Mouse (Mus musculus) erythroblast, embryonic 14.5 days (primary cell): ENCODE data around the gene Tbcel. TPM values are rescaled to one million over a fixed set of nuclear protein-coding genes. Genes with fewer than 3 reads are reported as not detected.

Experiments used
- H3K27me3 ChIP-seq: 2 replicates; pipeline ENCODE4 v1.6.1; 2012; ENCODE audit warnings: inconsistent platforms; ENCODE audit not compliant: control insufficient read depth
- H3K36me3 ChIP-seq: 2 replicates; pipeline ENCODE4 v1.6.1; 2012; ENCODE audit warnings: mild to moderate bottlenecking, inconsistent platforms; ENCODE audit not compliant: control insufficient read depth
- H3K4me1 ChIP-seq: 2 replicates; pipeline ENCODE4 v1.6.1; 2012; ENCODE audit warnings: inconsistent platforms; ENCODE audit not compliant: control insufficient read depth
- H3K4me3 ChIP-seq: replicated peaks from 2 replicates; pipeline ENCODE3; 2012; ENCODE audit warnings: moderate library complexity, mild to moderate bottlenecking, inconsistent platforms
- H3K9me3 ChIP-seq: 2 replicates; pipeline ENCODE4 v1.6.1; 2012; ENCODE audit warnings: low read length, inconsistent platforms, mixed read lengths; ENCODE audit not compliant: control insufficient read depth
- GATA1 ChIP-seq: IDR thresholded peaks from 2 replicates; pipeline ENCODE4 v1.6.1; 2012; ENCODE audit warnings: low read length, inconsistent platforms, mixed read lengths
- TAL1 ChIP-seq: IDR thresholded peaks from 3 replicates; pipeline ENCODE4 v1.6.1; 2012; ENCODE audit warnings: low read length, inconsistent platforms, mixed read lengths
- polyA plus RNA-seq: library from polyadenylated mRNA; stranded (reverse); fragments of >175 nt; gene quantifications from 2 replicates; pipeline ENCODE4 v1.2.3, GENCODE M21; 2012

Gene Tbcel
- polyA plus RNA-seq, 1 experiment: 3.1 TPM

DNA sequence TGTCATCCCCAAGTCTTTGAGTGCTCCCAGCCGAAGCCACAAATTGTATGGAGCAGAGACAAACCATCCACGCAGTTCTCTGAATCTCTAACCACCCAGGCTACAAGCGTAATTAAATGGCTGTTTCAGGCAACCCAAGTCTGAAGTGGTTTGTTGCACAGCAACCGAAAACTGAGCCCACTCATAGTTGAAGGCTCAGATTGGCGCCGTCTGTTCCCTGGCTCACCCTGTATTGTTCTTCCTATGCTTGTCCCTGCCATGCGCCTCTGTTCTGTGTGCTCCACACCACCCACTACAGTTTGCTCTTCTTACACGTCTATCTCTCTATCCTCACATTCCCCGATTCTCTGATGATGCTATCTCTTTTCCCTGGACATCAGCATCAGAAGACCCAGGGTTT, 15.8 kb downstream of the Tbcel start:
- Histone ChIP-seq H3K4me3 (no peak overlapping the region), H3K36me3 (no peaks in the 10 kb centered on the region), H3K9me3 (peaks cover 7% of the 10 kb centered on the region), H3K4me1 (no peaks in the 10 kb centered on the region), H3K27me3 (no peaks in the 10 kb centered on the region)
- TF ChIP-seq TAL1 (no peak), GATA1 (no peak)

DNA sequence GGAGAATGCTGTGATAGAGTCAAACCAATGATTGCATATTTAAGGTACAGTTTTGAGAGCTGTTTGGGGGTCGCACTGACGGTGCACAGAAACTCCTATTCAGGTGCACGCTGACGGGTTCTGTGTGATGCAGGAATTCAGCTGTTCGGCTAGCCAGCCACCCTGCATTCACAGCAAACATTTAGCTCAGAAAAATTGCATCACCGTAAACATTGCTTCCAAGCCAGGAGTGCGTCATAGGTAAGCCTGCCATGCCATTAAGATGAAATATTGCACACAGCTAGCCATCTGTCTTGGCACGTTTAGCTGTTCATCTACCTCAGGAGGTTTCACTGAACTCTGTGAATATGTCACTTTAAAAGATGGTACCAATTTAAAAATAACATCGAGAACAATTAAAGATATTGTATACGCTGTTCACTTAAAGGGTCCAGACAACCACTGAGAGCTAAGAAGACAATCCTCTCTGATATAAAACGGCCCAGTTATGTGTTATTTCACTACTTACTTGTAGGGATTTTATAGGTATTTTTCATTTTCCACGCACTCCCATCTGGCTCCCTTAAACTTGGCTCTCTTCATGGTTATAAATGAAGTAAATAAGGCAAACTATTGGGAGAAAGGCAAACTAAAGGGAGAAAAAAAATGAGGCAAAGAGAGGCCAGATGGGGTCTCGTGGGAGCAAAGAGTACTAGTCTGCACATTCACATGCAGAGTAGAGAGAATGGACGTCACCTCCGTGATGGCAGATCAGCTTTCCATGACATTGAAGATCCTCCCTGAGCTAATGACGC, 16.8 kb downstream of the Tbcel start:
- Histone ChIP-seq H3K36me3 (no peaks in the 10 kb centered on the region), H3K9me3 (no peaks in the 10 kb centered on the region), H3K27me3 (no peaks in the 10 kb centered on the region), H3K4me3 (no peak overlapping the region), H3K4me1 (no peaks in the 10 kb centered on the region)
- no peak for TF ChIP-seq TAL1
- no peak for TF ChIP-seq GATA1

DNA sequence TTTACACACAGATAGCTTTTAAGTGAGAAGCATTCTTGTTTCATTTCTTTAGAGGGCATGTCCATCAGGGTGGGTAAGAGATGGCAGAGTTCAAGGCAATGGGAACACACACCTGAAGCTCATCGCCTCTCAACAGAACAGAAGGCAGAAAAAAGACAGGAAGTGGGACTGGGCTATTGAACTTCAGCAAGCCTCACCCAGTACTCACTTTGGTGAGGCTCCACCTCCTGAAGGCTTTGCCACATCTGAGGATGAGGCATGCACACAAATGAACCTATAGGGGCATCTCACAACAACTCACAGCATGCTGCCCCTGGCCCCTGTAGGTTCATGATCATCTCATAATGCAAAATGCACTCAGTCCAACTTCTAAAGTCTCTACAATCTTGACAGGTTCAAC, 19.5 kb downstream of the Tbcel start:
- Histone ChIP-seq H3K4me1 (no peaks in the 10 kb centered on the region), H3K36me3 (no peaks in the 10 kb centered on the region), H3K9me3 (no peaks in the 10 kb centered on the region), H3K4me3 (no peak overlapping the region), H3K27me3 (no peaks in the 10 kb centered on the region)
- TF ChIP-seq TAL1: no peak
- TF ChIP-seq GATA1: no peak

DNA sequence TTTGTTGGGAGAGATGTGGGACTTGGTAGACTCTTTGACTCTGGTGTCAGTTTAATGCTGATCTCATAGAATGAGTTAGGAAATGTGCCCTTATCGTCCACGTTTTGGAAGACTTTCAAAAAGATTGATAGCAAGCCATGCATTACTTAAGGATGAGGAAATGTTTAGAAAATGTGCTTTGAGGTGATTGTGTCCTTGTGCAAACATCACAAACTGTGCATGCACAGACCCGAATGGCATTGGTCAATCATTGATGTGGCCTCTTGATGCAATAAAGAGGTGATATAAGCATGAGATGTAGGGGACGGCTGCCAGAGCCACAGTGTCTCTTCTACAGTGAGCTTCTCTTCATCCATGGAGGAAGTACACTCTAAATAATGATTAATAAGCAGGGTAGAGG, 20.7 kb downstream of the Tbcel start:
- no peak for TF ChIP-seq GATA1
- TF ChIP-seq TAL1: no peak

DNA sequence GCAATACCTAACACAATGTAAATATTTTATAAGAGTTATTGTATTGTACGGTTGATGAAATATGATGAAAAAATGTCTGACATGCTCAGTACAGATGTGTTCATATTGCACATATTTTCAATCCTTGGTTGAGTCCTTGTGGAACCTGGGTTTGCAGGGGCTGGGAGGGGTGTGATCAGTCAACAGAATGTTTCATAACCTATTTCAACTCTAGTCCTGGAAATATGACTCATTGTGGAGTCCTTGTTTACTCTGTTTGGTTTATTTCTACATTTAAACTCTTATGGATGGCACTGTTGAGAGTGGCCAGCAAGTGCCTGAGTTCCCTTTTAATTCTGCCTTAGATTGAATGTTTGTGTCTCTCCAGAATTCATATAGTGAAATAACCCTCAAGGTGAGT, 22.9 kb downstream of the Tbcel start:
- no peaks in the 10 kb centered on the region for H3K9me3 ChIP-seq
- H3K36me3 ChIP-seq: no peaks in the 10 kb centered on the region
- TF ChIP-seq GATA1: no peak
- no peak for TF ChIP-seq TAL1
- no peaks in the 10 kb centered on the region for H3K4me1 ChIP-seq
- H3K27me3 ChIP-seq: no peaks in the 10 kb centered on the region
- H3K4me3 ChIP-seq: no peak overlapping the region

More for the DNA sequence above, 20.7 kb downstream of the Tbcel start:
- Histone ChIP-seq H3K4me3 (no peak overlapping the region), H3K9me3 (no peaks in the 10 kb centered on the region), H3K4me1 (no peaks in the 10 kb centered on the region), H3K27me3 (no peaks in the 10 kb centered on the region), H3K36me3 (no peaks in the 10 kb centered on the region)

DNA sequence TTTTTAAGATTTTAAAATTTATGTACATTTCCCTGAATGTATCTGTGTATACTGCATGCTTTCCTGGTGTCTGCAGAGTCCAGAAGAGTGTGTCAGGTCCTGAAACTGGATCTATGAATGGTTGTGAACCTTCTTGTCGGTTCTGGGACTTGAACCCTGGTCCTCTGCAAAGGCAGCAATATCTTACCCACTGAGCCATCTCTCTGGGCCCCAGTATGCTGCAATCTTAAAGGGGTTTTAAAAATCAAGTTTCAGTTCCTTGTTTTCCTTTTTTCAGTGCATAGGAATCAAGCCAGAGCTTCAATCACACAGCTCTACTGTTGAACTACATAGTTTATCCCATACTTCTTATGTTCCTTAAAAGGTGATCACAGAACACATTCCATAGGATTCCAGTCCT, 24.7 kb downstream of the Tbcel start:
- no peaks in the 10 kb centered on the region for H3K9me3 ChIP-seq
- no peak overlapping the region for H3K4me3 ChIP-seq
- TF ChIP-seq TAL1 (no peak), GATA1 (no peak)
- H3K27me3 ChIP-seq: no peaks in the 10 kb centered on the region
- no peaks in the 10 kb centered on the region for H3K36me3 ChIP-seq
- H3K4me1 ChIP-seq: no peaks in the 10 kb centered on the region

DNA sequence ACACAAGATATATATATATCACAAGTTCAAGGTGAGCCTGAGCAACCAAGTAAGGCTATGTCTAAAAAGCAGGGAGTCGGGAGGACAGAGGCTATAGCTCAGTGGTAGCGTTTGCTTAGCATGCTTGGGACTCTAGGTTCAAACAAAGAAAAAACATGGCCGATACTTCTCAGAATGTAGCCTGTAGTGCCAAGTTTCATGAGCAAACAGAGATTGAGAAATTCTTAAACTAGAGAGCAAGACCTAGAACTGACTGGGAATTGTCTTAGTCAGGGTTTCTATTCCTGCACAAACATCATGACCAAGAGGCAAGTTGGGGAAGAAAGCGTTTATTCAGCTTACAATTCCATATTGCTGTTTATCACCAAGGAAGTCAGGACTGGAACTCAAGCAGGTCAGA, 31.4 kb downstream of the Tbcel start:
- no peak for TF ChIP-seq GATA1
- TF ChIP-seq TAL1: no peak
- Histone ChIP-seq H3K27me3 (peaks cover 2% of the 10 kb centered on the region; the same call in 1 of the 2 replicates), H3K4me3 (no peak overlapping the region), H3K9me3 (no peaks in the 10 kb centered on the region), H3K4me1 (peaks cover 33% of the 10 kb centered on the region), H3K36me3 (no peaks in the 10 kb centered on the region)

DNA sequence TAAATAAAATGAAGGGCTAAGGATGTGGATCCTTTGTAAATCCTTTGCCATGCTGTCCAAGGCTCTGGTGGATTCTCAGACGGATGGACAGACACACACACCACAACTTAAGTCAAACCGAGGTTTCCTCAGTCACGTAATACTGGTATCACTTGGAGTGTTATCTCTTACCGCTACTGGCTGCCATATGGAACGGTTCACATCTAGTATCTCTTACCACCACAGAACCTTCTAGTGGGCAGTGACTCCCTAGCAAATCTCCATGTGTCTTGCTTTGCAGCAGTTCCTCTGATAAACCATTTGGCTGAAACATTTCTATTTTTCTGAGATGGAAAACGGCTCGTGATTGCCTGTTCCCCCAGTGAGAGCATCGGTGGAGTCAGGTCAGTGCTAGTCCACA, 33.4 kb downstream of the Tbcel start:
- Histone ChIP-seq H3K4me1 (peaks cover 48% of the 10 kb centered on the region), H3K4me3 (no peak overlapping the region), H3K27me3 (peaks cover 2% of the 10 kb centered on the region; the same call in 1 of the 2 replicates), H3K36me3 (peaks cover 7% of the 10 kb centered on the region), H3K9me3 (no peaks in the 10 kb centered on the region)
- no peak for TF ChIP-seq GATA1

DNA sequence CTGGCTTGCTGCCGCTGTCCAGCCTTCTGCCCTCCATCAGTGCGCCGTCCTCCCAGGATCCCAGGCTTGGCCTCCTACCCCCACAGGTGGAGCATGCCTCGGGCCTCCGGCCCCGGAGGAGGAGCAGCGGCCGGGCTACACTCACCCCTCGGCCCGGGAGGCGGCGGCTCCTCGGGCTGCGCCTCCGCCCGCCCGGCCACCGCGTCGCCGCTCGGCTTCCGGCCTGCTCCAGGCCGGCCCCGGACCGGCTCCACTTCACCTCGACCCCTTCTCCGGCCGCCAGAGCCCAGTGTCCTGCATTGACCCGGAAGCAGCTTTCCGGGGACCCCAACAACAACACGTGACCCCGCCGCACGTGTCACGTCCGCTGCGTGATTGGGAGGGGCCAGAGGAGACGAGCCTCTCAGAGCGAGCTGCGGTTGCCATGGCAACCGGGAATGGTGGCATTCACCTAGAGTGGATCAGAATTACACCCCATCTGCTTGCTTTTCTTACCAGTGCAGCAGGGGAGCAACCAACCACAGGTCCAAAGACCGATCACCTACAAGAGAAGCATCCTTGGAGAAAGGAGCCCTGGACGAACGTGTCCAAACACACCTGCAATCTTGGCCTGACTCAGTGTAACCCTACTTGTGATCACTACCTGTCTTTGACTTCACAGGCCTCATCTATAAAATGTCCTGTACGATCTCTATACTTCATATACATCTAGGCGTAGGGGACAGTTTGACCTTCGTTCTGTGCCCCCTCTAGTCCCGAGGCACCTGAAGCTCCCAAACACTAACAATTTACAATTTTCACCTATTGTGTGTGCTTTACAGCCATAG, 35.5 kb downstream of the Tbcel start:
- Histone ChIP-seq H3K4me3 (peak overlapping the region; percentile 88), H3K36me3 (peaks cover 10% of the 10 kb centered on the region), H3K9me3 (no peaks in the 10 kb centered on the region), H3K27me3 (peaks cover 2% of the 10 kb centered on the region; the same call in 1 of the 2 replicates), H3K4me1 (peaks cover 57% of the 10 kb centered on the region)
- no peak for TF ChIP-seq TAL1
- no peak for TF ChIP-seq GATA1
